20 mouse cellular contexts compared by ENCODE assay signal in genomic region chr16:9603983-9604382, GRCm38 (mm10).
DNase-seq lines count a peak whose midpoint lies in the region; ATAC-seq lines count a peak whose summit lies in the region.
"Had no signal": no experiment of that assay in that cellular context is flagged by ENCODE, and none has a peak within 500 bp of the region (broad histone marks: within the 10 kb centered on the region; RNA-seq: fewer than 3 reads in every experiment).

No protein-coding gene starts in this region.

- DNase-seq in cerebellum, postnatal 4 days (ENCODE audit: low spot score in 2 of 2) = no peak
- peak; percentile 82 for DNase-seq in brain, adult 2 months (ENCODE audit: low read depth, low spot score)
- peak; percentile 22 for DNase-seq in cerebellum, adult 8-10 months
- peak; percentile 45 to 59 for DNase-seq in cerebellum, postnatal 25 days
- DNase-seq in gastrocnemius, postnatal 14 days = no peak
- no peak for DNase-seq in kidney, postnatal 25 days
- DNase-seq: adrenal gland, postnatal 10 days; kidney, adult 9 months; kidney, postnatal 10 days; left cerebral cortex, postnatal 4 days; liver, embryonic 13.5 days; lung, adult 18-20 months; lung, postnatal 4 days; midbrain, embryonic 14.5 days; retina, postnatal 1 day; right cerebral cortex, postnatal 25 days had no signal

- peak; percentile 70; the same call in 1 of the 2 replicates for ATAC-seq in cerebellum, adult (ENCODE audit: insufficient number of reproducible peaks, low FRiP score, low TSS enrichment)
- ATAC-seq: forebrain, embryonic 16.5 days; intestine, embryonic 16.5 days; lung, postnatal 0 days had no signal

- intact Hi-C loops in gastrocnemius, postnatal 14 days (cut with DNase I; ENCODE audit: low total_unique reads) = no loop called here

Comparison
In these comparisons a context has a peak if more than half of its experiments do, and no peak if none do; other contexts are left out.
1. DNase-seq: peak in brain, adult 2 months (single experiment), cerebellum, adult 8-10 months (single experiment) and cerebellum, postnatal 25 days (2 of 2); none in cerebellum, postnatal 4 days (0 of 2), gastrocnemius, postnatal 14 days (single experiment) and kidney, postnatal 25 days (0 of 2).